Mouse (Mus musculus): Measurements from ENCODE around the gene Tnfsf10. TPM values are rescaled to one million over a fixed set of nuclear protein-coding genes. Genes with fewer than 3 reads are reported as not detected.

Tnfsf10 gene
- 0.54 and 1.1 TPM in 2 replicates for polyA plus RNA-seq (2012; ENCODE audit: low replicate concordance)

GRCm38 (mm10) chr3:27316559-27317287, at the start of gene Tnfsf10:
Gene Tnfsf10, plus strand, starts transcription at chr3:27317028.

GRCm38 (mm10) chr3:27371276-27371621, 54.4 kb downstream of the Tnfsf10 start, which contains the start of gene Ghsr:
Gene Ghsr, plus strand, starts transcription at chr3:27371351.

Other genes with a start within 250 kb of the Tnfsf10 start
- 0.48 and 0.62 TPM in 2 replicates for gene Ect2, start 163.2 kb upstream of the Tnfsf10 start, polyA plus RNA-seq (2012; ENCODE audit: low replicate concordance)
- gene Nceh1, start 134.1 kb upstream of the Tnfsf10 start, polyA plus RNA-seq (2012; ENCODE audit: low replicate concordance): 17.0 and 20.4 TPM in 2 replicates
- not detected in 2 replicates for gene Ghsr, start 54.3 kb downstream of the Tnfsf10 start, polyA plus RNA-seq (2012; ENCODE audit: low replicate concordance)

Measured in hematopoietic multipotent progenitor cell, adult 10-12 weeks (in vitro differentiated cells).